Comparison of ENCODE assay signal across 9 mouse cellular contexts in genomic region chr7:19464367-19465307, GRCm38 (mm10). TPM values are rescaled to one million over a fixed set of nuclear protein-coding genes. Genes with fewer than 3 reads are reported as not detected.
DNase-seq lines count a peak whose midpoint lies in the region; ATAC-seq and TF ChIP-seq lines count a peak whose summit lies in the region.
"Had no signal": no experiment of that assay in that cellular context is flagged by ENCODE, and none has a peak within 500 bp of the region (broad histone marks: within the 10 kb centered on the region; RNA-seq: fewer than 3 reads in every experiment).

No protein-coding gene starts in this region.

- no peak for TF ChIP-seq CTCF in forebrain, postnatal 0 days (IDR thresholded peaks at IDR 0.05; ENCODE audit: low read depth)

- in situ Hi-C loops in ES-E14 (cut with MboI; ENCODE audit: low sequenced_read_pairs in 2 of 2, unreplicated experiment in 2 of 2), result no loop called here

- H3K9ac ChIP-seq in heart, embryonic 14.5 days (ENCODE audit: low read length), result peak overlapping the region; percentile 50; the same call in 1 of the 2 replicates
- H3K9ac ChIP-seq in ES-E14 (ENCODE audit: insufficient read depth, low read depth, low read length, poor library complexity, severe bottlenecking), result peak overlapping the region; percentile 18; the same call in 1 of the 2 replicates
- H3K9ac ChIP-seq in forebrain, postnatal 0 days, result 0 out of 2 replicates have a peak overlapping the region, but pooled peaks have one; percentile 3
- H3K9ac ChIP-seq in liver, embryonic 11.5 days (ENCODE audit: low read depth, low read length), result 0 out of 2 replicates have a peak overlapping the region, but pooled peaks have one; percentile 26

- DNase-seq in heart, adult 8-10 months (ENCODE audit: low spot score), result no peak
- DNase-seq in ES-E14 (ENCODE audit: low read depth, low spot score), result no peak
- no peak for DNase-seq in forebrain, postnatal 0 days
- no peak for DNase-seq in liver, embryonic 11.5 days (ENCODE audit: low spot score)
- no peak for DNase-seq in thymus, adult 18-20 months
- DNase-seq in Muller cell, postnatal 12 days (ENCODE audit: inconsistent ontology term), result no peak
- DNase-seq in urinary bladder, postnatal 36 days (ENCODE audit: low spot score in 2 of 2), result no peak
- DNase-seq: heart, adult 11 months had no signal

- H3K4me1 ChIP-seq in heart, embryonic 14.5 days (ENCODE audit: control insufficient read depth in 2 of 2, insufficient read depth in 2 of 2, low read length in 2 of 2), result peaks cover 11% of the 10 kb centered on the region in 2 experiments
- H3K4me1 ChIP-seq in ES-E14 (ENCODE audit: control insufficient read depth in 2 of 2, insufficient read depth in 2 of 2, low read length in 2 of 2, poor library complexity in 1 of 2), result peaks cover 2 to 27% of the 10 kb centered on the region in 2 experiments; a peak in 2 of 4 replicates
- H3K4me1 ChIP-seq in forebrain, postnatal 0 days (ENCODE audit: insufficient read depth), result peaks cover 2% of the 10 kb centered on the region; the same call in 1 of the 2 replicates
- H3K4me1 ChIP-seq in liver, embryonic 11.5 days (replicated peaks; ENCODE audit: control insufficient read depth, insufficient read depth, low read length), result peaks cover 22% of the 10 kb centered on the region

- H3K36me3 ChIP-seq in heart, embryonic 14.5 days (ENCODE audit: control insufficient read depth, insufficient read depth, low read length), result no peaks in the 10 kb centered on the region
- H3K36me3 ChIP-seq in ES-E14 (ENCODE audit: control insufficient read depth, insufficient read depth, low read length, poor library complexity, severe bottlenecking), result no peaks in the 10 kb centered on the region
- H3K36me3 ChIP-seq in forebrain, postnatal 0 days (ENCODE audit: insufficient read depth), result no peaks in the 10 kb centered on the region
- no peaks in the 10 kb centered on the region for H3K36me3 ChIP-seq in liver, embryonic 11.5 days (ENCODE audit: control insufficient read depth, insufficient read depth, low read length)

- WGBS in heart, embryonic 14.5 days, result 9% methylated on average over 22 of the region's 22 CpGs
- WGBS in forebrain, postnatal 0 days, result 12% methylated on average over 22 of the region's 22 CpGs
- WGBS in liver, embryonic 11.5 days, result 9% methylated on average over 22 of the region's 22 CpGs

- H3K27me3 ChIP-seq in heart, embryonic 14.5 days (ENCODE audit: control insufficient read depth, insufficient read depth, low read length), result peaks cover 20% of the 10 kb centered on the region
- peaks cover 14% of the 10 kb centered on the region for H3K27me3 ChIP-seq in forebrain, postnatal 0 days (ENCODE audit: insufficient read depth, low read length)
- peaks cover 9% of the 10 kb centered on the region for H3K27me3 ChIP-seq in liver, embryonic 11.5 days (replicated peaks; ENCODE audit: control insufficient read depth, insufficient read depth, low read length)

- 0 out of 2 replicates have a peak, but pooled peaks have one; percentile 29 for ATAC-seq in heart, embryonic 14.5 days (ENCODE audit: insufficient number of reproducible peaks, insufficient read depth, low FRiP score, low read depth)
- peak; percentile 50; the same call in 1 of the 2 replicates for ATAC-seq in forebrain, postnatal 0 days
- no peak for ATAC-seq in liver, embryonic 11.5 days (replicated peaks; ENCODE audit: low FRiP score)

- peak overlapping the region in 1 of 2 experiments; percentile 55; a peak in 2 of 4 replicates for H3K27ac ChIP-seq in heart, embryonic 14.5 days (replicated peaks in 1 of 2; ENCODE audit: control insufficient read depth in 1 of 2, insufficient read depth in 1 of 2, low read depth in 2 of 2, low read length in 2 of 2)
- no peak overlapping the region for H3K27ac ChIP-seq in ES-E14 (ENCODE audit: insufficient read depth, low read depth, low read length, poor library complexity, severe bottlenecking)
- no peak overlapping the region for H3K27ac ChIP-seq in forebrain, postnatal 0 days (ENCODE audit: low read depth, low read length)
- no peak overlapping the region for H3K27ac ChIP-seq in liver, embryonic 11.5 days (ENCODE audit: low read depth, low read length)

- H3K9me3 ChIP-seq in heart, embryonic 14.5 days (ENCODE audit: control insufficient read depth, low read length), result no peaks in the 10 kb centered on the region
- H3K9me3 ChIP-seq in ES-E14 (ENCODE audit: control insufficient read depth, insufficient read depth, low read depth, low read length), result no peaks in the 10 kb centered on the region
- no peaks in the 10 kb centered on the region for H3K9me3 ChIP-seq in forebrain, postnatal 0 days (ENCODE audit: low read length)
- H3K9me3 ChIP-seq in liver, embryonic 11.5 days (ENCODE audit: control insufficient read depth, low read length), result no peaks in the 10 kb centered on the region

- peak overlapping the region; percentile 51 for H3K4me2 ChIP-seq in heart, embryonic 14.5 days (ENCODE audit: low read length)
- H3K4me2 ChIP-seq in forebrain, postnatal 0 days (ENCODE audit: low read depth), result peak overlapping the region; percentile 17; the same call in 1 of the 2 replicates
- peak overlapping the region; percentile 53 for H3K4me2 ChIP-seq in liver, embryonic 11.5 days

- peak overlapping the region; percentile 8 to 16; a peak in 2 of 4 replicates for H3K4me3 ChIP-seq in heart, embryonic 14.5 days (ENCODE audit: control insufficient read depth in 1 of 2, insufficient read depth in 1 of 2, low read depth in 1 of 2, low read length in 2 of 2)
- H3K4me3 ChIP-seq in ES-E14 (ENCODE audit: insufficient read depth in 1 of 2, low read depth in 1 of 2, low read length in 2 of 2, poor library complexity in 1 of 2, severe bottlenecking in 1 of 2), result peak overlapping the region in 1 of 2 experiments; percentile 3; a peak in 1 of 4 replicates
- H3K4me3 ChIP-seq in forebrain, postnatal 0 days (ENCODE audit: low read depth, low read length), result no peak overlapping the region
- peak overlapping the region; percentile 32 for H3K4me3 ChIP-seq in liver, embryonic 11.5 days (ENCODE audit: low read depth, low read length)

TF ChIP-seq in ES-E14, 5 proteins besides CTCF, POLR2A, EP300 and RAD21:
- TF ChIP-seq MAFK (IDR thresholded peaks at IDR 0.05; ENCODE audit: insufficient read depth, low read depth, low read length) (no peak), ZNF384 (IDR thresholded peaks at IDR 0.05; ENCODE audit: low read depth, low read length) (no peak), CHD2 (IDR thresholded peaks at IDR 0.05; ENCODE audit: low read depth, low read length) (no peak), ZC3H11A (IDR thresholded peaks at IDR 0.05; ENCODE audit: borderline replicate concordance, low read depth, low read length) (no peak), HCFC1 (IDR thresholded peaks at IDR 0.05; ENCODE audit: borderline replicate concordance, insufficient read depth, low read length) (no peak)

RNA-seq across cellular contexts. Expression of gene Exoc3l2, which starts 1.5 kb away (rescaled TPM):
- polyA plus RNA-seq in heart, embryonic 14.5 days (2014; fragmentation: Nextera tagmentation; extraction: Ambion mirVana), result 1.3 and 1.8 TPM in 2 replicates
- total RNA-seq in heart, adult 8-10 months (2022), result 1 to 10 TPM in 3 of 4 experiments, under 1 TPM in 1; 0.94 to 1.5 (median 1.1) TPM
- 0.85 and 2.2 TPM in 2 replicates for total RNA-seq in ES-E14 (2012; rRNA removed)
- total RNA-seq in forebrain, postnatal 0 days (2014; rRNA removed), result 0.14 and 0.23 TPM in 2 replicates
- polyA plus RNA-seq in forebrain, postnatal 0 days (2015; fragmentation: Nextera tagmentation; extraction: Ambion mirVana), result 0.36 and 0.38 TPM in 2 replicates
- polyA plus RNA-seq in liver, embryonic 11.5 days (2014; fragmentation: Nextera tagmentation; extraction: Ambion mirVana), result 4.3 and 5.6 TPM in 2 replicates

RNA-seq across cellular contexts. Expression of gene Mark4, which starts 6.0 kb away (rescaled TPM):
- polyA plus RNA-seq in heart, embryonic 14.5 days (2014; fragmentation: Nextera tagmentation; extraction: Ambion mirVana), result 9.3 and 10.5 TPM in 2 replicates
- total RNA-seq in heart, adult 8-10 months (2022), result 10 to 100 TPM; 22.8 to 26.4 (median 24.3) TPM
- 9.9 and 10.3 TPM in 2 replicates for total RNA-seq in ES-E14 (2012; rRNA removed)
- total RNA-seq in forebrain, postnatal 0 days (2014; rRNA removed), result 46.7 and 47.1 TPM in 2 replicates
- 16.1 and 21.0 TPM in 2 replicates for polyA plus RNA-seq in forebrain, postnatal 0 days (2015; fragmentation: Nextera tagmentation; extraction: Ambion mirVana)
- 6.7 and 7.7 TPM in 2 replicates for polyA plus RNA-seq in liver, embryonic 11.5 days (2014; fragmentation: Nextera tagmentation; extraction: Ambion mirVana)

RNA-seq across cellular contexts. Expression of gene Bloc1s3, which starts 43.5 kb away (rescaled TPM):
- 1.4 and 1.7 TPM in 2 replicates for polyA plus RNA-seq in heart, embryonic 14.5 days (2014; fragmentation: Nextera tagmentation; extraction: Ambion mirVana)
- 1 to 10 TPM; 2.2 to 3.1 (median 3.0) TPM for total RNA-seq in heart, adult 8-10 months (2022)
- 3.1 and 3.4 TPM in 2 replicates for total RNA-seq in ES-E14 (2012; rRNA removed)
- 17.3 and 17.8 TPM in 2 replicates for total RNA-seq in forebrain, postnatal 0 days (2014; rRNA removed)
- 4.5 and 5.1 TPM in 2 replicates for polyA plus RNA-seq in forebrain, postnatal 0 days (2015; fragmentation: Nextera tagmentation; extraction: Ambion mirVana)
- 2.0 and 2.1 TPM in 2 replicates for polyA plus RNA-seq in liver, embryonic 11.5 days (2014; fragmentation: Nextera tagmentation; extraction: Ambion mirVana)

RNA-seq across cellular contexts. Expression of gene Trappc6a, which starts 43.6 kb away (rescaled TPM):
- polyA plus RNA-seq in heart, embryonic 14.5 days (2014; fragmentation: Nextera tagmentation; extraction: Ambion mirVana), result 87.3 and 92.9 TPM in 2 replicates
- 10 to 100 TPM; 36.3 to 44.7 (median 37.2) TPM for total RNA-seq in heart, adult 8-10 months (2022)
- total RNA-seq in ES-E14 (2012; rRNA removed), result 33.2 and 56.7 TPM in 2 replicates
- 28.5 and 28.8 TPM in 2 replicates for total RNA-seq in forebrain, postnatal 0 days (2014; rRNA removed)
- 38.7 and 38.8 TPM in 2 replicates for polyA plus RNA-seq in forebrain, postnatal 0 days (2015; fragmentation: Nextera tagmentation; extraction: Ambion mirVana)
- polyA plus RNA-seq in liver, embryonic 11.5 days (2014; fragmentation: Nextera tagmentation; extraction: Ambion mirVana), result 97.4 and 108 TPM in 2 replicates

RNA-seq across cellular contexts. Expression of gene Nkpd1, which starts 53.0 kb away (rescaled TPM):
- polyA plus RNA-seq in heart, embryonic 14.5 days (2014; fragmentation: Nextera tagmentation; extraction: Ambion mirVana), result not detected in 2 replicates
- not detected for total RNA-seq in heart, adult 8-10 months (2022)
- 0.54 and 0.79 TPM in 2 replicates for total RNA-seq in ES-E14 (2012; rRNA removed)
- 2.0 and 3.4 TPM in 2 replicates for total RNA-seq in forebrain, postnatal 0 days (2014; rRNA removed)
- polyA plus RNA-seq in forebrain, postnatal 0 days (2015; fragmentation: Nextera tagmentation; extraction: Ambion mirVana), result 1.1 and 2.3 TPM in 2 replicates
- not detected in 2 replicates for polyA plus RNA-seq in liver, embryonic 11.5 days (2014; fragmentation: Nextera tagmentation; extraction: Ambion mirVana)
